In the genomic region with DNA sequence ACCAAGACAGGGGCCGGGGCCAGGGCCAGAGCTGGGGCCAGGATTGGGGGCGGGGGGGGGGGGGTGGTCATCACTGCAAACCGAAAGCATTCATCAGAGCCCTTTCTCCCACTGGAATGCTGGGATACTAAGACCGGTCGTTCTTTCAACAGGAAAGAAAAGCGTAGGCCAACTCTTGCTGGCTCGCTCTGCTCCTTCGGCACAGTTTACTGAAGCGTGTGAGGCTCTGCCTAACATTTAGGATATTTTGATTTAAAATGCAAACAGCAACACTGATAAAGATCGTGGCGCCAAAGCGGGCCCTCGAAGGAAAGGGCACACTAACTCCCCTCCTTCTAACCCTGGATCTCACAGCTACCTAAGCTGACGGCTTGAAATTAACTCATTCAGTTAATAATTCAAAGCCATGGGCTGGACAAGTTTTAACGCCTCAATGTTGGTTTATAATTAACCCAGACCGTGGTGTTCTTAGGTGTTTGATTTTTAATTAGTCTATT, we compare ENCODE assay signal across 10 mouse cellular contexts.
DNase-seq lines count a peak whose midpoint lies in the region; ATAC-seq and TF ChIP-seq lines count a peak whose summit lies in the region.
"Had no signal": no experiment of that assay in that cellular context is flagged by ENCODE, and none has a peak within 500 bp of the region (broad histone marks: within the 10 kb centered on the region; RNA-seq: fewer than 3 reads in every experiment).

No protein-coding gene starts in this region.

- no peak overlapping the region for H3K9ac ChIP-seq in liver, adult 2 months (ENCODE audit: low read depth, low read length)
- H3K9ac ChIP-seq in forebrain, embryonic 15.5 days (replicated peaks), result no peak overlapping the region
- no peak overlapping the region for H3K9ac ChIP-seq in midbrain, embryonic 16.5 days (ENCODE audit: low read depth, low read length)
- H3K9ac ChIP-seq: embryonic facial prominence, embryonic 15.5 days had no signal

- ATAC-seq in forebrain, embryonic 15.5 days (replicated peaks), result peak; percentile 24
- ATAC-seq in midbrain, embryonic 16.5 days, result no peak

- H3K4me2 ChIP-seq in forebrain, embryonic 15.5 days (replicated peaks), result 0 out of 2 replicates have a peak overlapping the region, but pooled peaks have one; percentile 7
- H3K4me2 ChIP-seq in midbrain, embryonic 16.5 days (ENCODE audit: low read length), result no peak overlapping the region
- H3K4me2 ChIP-seq: embryonic facial prominence, embryonic 15.5 days had no signal

- H3K27ac ChIP-seq in liver, adult 2 months (replicated peaks; ENCODE audit: insufficient read depth, low read depth, low read length), result no peak overlapping the region
- H3K27ac ChIP-seq in forebrain, embryonic 15.5 days (replicated peaks), result peak overlapping the region; percentile 84
- peak overlapping the region; percentile 55; the same call in 1 of the 2 replicates for H3K27ac ChIP-seq in midbrain, embryonic 16.5 days (ENCODE audit: low read length)

- TF ChIP-seq CTCF in liver, adult 2 months (IDR thresholded peaks at IDR 0.05; ENCODE audit: low read depth, low read length), result no peak

- peaks cover 17% of the 10 kb centered on the region for H3K4me1 ChIP-seq in liver, adult 2 months (ENCODE audit: control insufficient read depth, insufficient read depth, low read length)
- peaks cover 81% of the 10 kb centered on the region for H3K4me1 ChIP-seq in forebrain, embryonic 15.5 days
- H3K4me1 ChIP-seq in midbrain, embryonic 16.5 days (ENCODE audit: control insufficient read depth, insufficient read depth, low read length), result peaks cover 30% of the 10 kb centered on the region

- no peak for TF ChIP-seq POLR2A in liver, adult 2 months (IDR thresholded peaks at IDR 0.05; ENCODE audit: extremely low read depth, insufficient read depth, low read length)

- 51% methylated on average over 16 of the region's 16 CpGs for WGBS in liver, adult 2 months
- 28% methylated on average over 16 of the region's 16 CpGs for WGBS in forebrain, embryonic 15.5 days
- 53% methylated on average over 16 of the region's 16 CpGs for WGBS in midbrain, embryonic 16.5 days

- no peaks in the 10 kb centered on the region for H3K27me3 ChIP-seq in liver, adult 2 months (ENCODE audit: control insufficient read depth, insufficient read depth, low read length)
- H3K27me3 ChIP-seq in forebrain, embryonic 15.5 days, result no peaks in the 10 kb centered on the region
- H3K27me3 ChIP-seq in midbrain, embryonic 16.5 days (ENCODE audit: control insufficient read depth, insufficient read depth, low read depth, low read length), result no peaks in the 10 kb centered on the region
- H3K27me3 ChIP-seq: embryonic facial prominence, embryonic 15.5 days had no signal

- H3K9me3 ChIP-seq in forebrain, embryonic 15.5 days, result no peaks in the 10 kb centered on the region
- no peaks in the 10 kb centered on the region for H3K9me3 ChIP-seq in midbrain, embryonic 16.5 days (replicated peaks; ENCODE audit: control insufficient read depth, low read length, poor library complexity, severe bottlenecking)
- H3K9me3 ChIP-seq: embryonic facial prominence, embryonic 15.5 days; G1E had no signal

- H3K4me3 ChIP-seq in liver, adult 2 months (ENCODE audit: insufficient read depth, low read depth, low read length), result no peak overlapping the region
- H3K4me3 ChIP-seq in forebrain, embryonic 15.5 days, result no peak overlapping the region
- H3K4me3 ChIP-seq in midbrain, embryonic 16.5 days (ENCODE audit: low read depth, low read length), result no peak overlapping the region
- H3K4me3 ChIP-seq: embryonic facial prominence, embryonic 15.5 days had no signal

- DNase-seq in liver, adult 2 months (ENCODE audit: extremely low read depth, low read depth, low spot score), result peak; percentile 69
- DNase-seq in liver, result no peak
- peak; percentile 93 for DNase-seq in kidney, adult 9 months
- no peak for DNase-seq in cerebellum, postnatal 36 days
- no peak for DNase-seq in yolk sac, embryonic 10.5 days (ENCODE audit: low spot score)
- no peak for DNase-seq in cerebellum, adult 11 months

- no peaks in the 10 kb centered on the region for H3K36me3 ChIP-seq in liver, adult 2 months (ENCODE audit: control insufficient read depth, insufficient read depth, low read length)
- no peaks in the 10 kb centered on the region for H3K36me3 ChIP-seq in forebrain, embryonic 15.5 days
- H3K36me3 ChIP-seq in midbrain, embryonic 16.5 days (ENCODE audit: control insufficient read depth, insufficient read depth, low read length), result no peaks in the 10 kb centered on the region
- H3K36me3 ChIP-seq: embryonic facial prominence, embryonic 15.5 days had no signal

- H3K79me2 ChIP-seq in liver, adult 2 months (ENCODE audit: control insufficient read depth, insufficient read depth, low read length), result no peaks in the 10 kb centered on the region

Comparison
In these comparisons a context has a peak if more than half of its experiments do, and no peak if none do; other contexts are left out.
1. DNase-seq: peak in liver, adult 2 months (single experiment) and kidney, adult 9 months (single experiment); none in liver (single experiment), cerebellum, postnatal 36 days (0 of 2), yolk sac, embryonic 10.5 days (single experiment) and cerebellum, adult 11 months (single experiment).